Mouse (Mus musculus): ENCODE measurements at regions not wholly inside any gene's neighbourhood (a gene's known extent, or its start where the extent isn't known, plus 50 kb on each side); places are given as distances from the start of the nearest gene placed in this dataset.

DNA sequence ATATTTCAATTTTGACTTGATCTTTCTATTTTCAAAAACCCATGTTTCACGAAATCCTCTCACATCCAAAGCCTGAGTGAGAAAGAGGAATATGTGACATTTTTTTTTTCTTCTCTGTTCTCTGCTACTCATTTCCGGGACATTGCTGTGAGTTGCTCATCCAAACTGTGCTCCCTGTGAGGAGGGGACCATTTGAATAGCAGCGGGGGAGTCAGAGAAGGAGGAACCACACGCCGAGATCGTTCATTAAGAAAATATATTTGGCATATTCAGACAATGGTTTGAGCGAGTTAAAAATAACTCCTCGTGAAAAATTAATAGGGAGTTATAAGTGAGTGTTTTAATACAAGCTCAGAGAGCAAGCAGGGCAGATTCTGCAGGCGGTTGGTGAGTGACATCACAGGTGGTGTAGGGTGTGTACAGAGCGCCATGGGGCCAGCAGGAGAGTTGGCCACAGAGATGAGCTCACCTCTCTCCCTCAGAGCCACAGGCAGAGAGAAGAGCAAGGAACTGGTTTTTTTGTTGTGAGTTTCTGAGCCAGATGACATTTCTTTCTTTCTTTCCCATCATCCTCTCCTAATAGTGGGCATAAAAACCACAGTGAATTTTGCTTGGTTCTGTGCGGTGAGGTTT, 54.4 kb upstream of the Calcoco1 start:
- peak overlapping the region; percentile 70 for H3K4me2 ChIP-seq (ENCODE audit: low read depth)
- TF ChIP-seq TCF3 (IDR thresholded peaks at IDR 0.05; ENCODE audit: insufficient read length, low read depth) (peak; percentile 77), POLR2A (IDR thresholded peaks at IDR 0.05; ENCODE audit: insufficient read length, low read depth) (no peak), TCF12 (IDR thresholded peaks at IDR 0.05; ENCODE audit: insufficient read depth, poor library complexity, severe bottlenecking) (peak; percentile 89), MYOG (IDR thresholded peaks at IDR 0.05; ENCODE audit: control insufficient read depth in 1 of 3, insufficient read depth in 1 of 3, insufficient read length in 2 of 3, low read depth in 2 of 3) (peak in 2 of 3 experiments; percentile 34 to 66), MYOD1 (IDR thresholded peaks at IDR 0.05; ENCODE audit: control insufficient read depth in 1 of 3, insufficient read length in 2 of 3, low read depth in 2 of 3) (peak; percentile 94 to 98 (median 98))
- H3K4me3 ChIP-seq: no peak overlapping the region
- no peaks in the 10 kb centered on the region for H3K27me3 ChIP-seq (ENCODE audit: control insufficient read depth, insufficient read depth, insufficient read length)
- H3ac ChIP-seq (ENCODE audit: control insufficient read depth, insufficient read length): no peak overlapping the region
- H3K79me2 ChIP-seq (ENCODE audit: control insufficient read depth, insufficient read depth): no peaks in the 10 kb centered on the region
- H3K36me3 ChIP-seq (ENCODE audit: control insufficient read depth, insufficient read depth): no peaks in the 10 kb centered on the region

GRCm38 (mm10) chr15:102780626-102781025, 58.6 kb upstream of the Calcoco1 start:
- Histone ChIP-seq H3ac (ENCODE audit: control insufficient read depth, insufficient read length) (no peak overlapping the region), H3K4me3 (no peak overlapping the region), H3K4me2 (ENCODE audit: low read depth) (no peak overlapping the region), H3K36me3 (ENCODE audit: control insufficient read depth, insufficient read depth) (no peaks in the 10 kb centered on the region), H3K79me2 (ENCODE audit: control insufficient read depth, insufficient read depth) (no peaks in the 10 kb centered on the region), H3K27me3 (ENCODE audit: control insufficient read depth, insufficient read depth, insufficient read length) (no peaks in the 10 kb centered on the region)
- TF ChIP-seq CEBPB (IDR thresholded peaks at IDR 0.05; ENCODE audit: insufficient read depth, poor library complexity, severe bottlenecking) (no peak), POLR2A (IDR thresholded peaks at IDR 0.05; ENCODE audit: insufficient read length, low read depth) (no peak), TCF3 (IDR thresholded peaks at IDR 0.05; ENCODE audit: insufficient read length, low read depth) (no peak), TCF12 (IDR thresholded peaks at IDR 0.05; ENCODE audit: insufficient read depth, poor library complexity, severe bottlenecking) (no peak), SRF (IDR thresholded peaks at IDR 0.05; ENCODE audit: control insufficient read depth, insufficient read length, low read depth) (no peak), REST (IDR thresholded peaks at IDR 0.05; ENCODE audit: insufficient read depth, insufficient read length) (no peak), USF1 (IDR thresholded peaks at IDR 0.05; ENCODE audit: low read depth) (no peak)

DNA sequence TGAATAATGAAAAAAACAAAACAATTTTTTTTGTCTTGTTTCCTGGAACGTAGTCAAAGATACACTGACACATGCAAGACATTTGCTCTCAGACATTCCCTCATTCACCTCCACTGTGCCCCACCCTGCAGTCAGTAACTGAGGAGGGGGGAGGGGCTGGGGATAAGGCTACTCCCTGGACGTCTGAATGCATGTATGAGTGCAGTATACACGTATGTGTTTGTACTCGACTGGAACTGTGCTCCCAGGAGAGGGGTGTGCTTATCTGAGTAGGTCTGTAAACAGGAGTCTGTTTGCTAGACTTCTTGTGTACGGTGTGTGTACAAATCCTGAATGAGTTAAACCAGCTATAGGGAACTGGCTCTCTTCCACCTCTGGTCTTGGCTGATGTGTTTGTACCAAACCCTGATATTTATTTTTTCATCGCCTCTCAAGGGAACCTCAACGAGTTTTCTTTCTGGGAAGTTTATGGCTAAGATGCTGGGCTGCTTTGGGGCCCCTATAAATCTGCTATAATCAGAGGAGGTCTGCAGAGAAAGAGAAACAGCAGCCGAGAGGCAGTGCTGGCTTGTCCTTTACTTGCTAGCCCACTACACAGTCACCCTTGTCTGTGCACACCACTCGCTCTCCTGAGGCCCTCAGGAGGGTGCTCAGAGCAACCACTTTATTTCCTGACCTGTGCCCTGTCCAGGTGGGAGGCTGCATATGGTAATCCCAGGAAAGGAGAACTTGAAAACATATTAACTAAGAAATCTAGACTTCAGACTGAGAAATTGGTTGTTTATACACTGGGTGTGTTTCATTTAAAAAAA, 61.2 kb upstream of the Calcoco1 start:
- H3K79me2 ChIP-seq (ENCODE audit: control insufficient read depth, insufficient read depth): no peaks in the 10 kb centered on the region
- H3K4me3 ChIP-seq: no peak overlapping the region

GRCm38 (mm10) chr15:102785055-102785820, 63.3 kb upstream of the Calcoco1 start:
- Histone ChIP-seq H3K79me2 (ENCODE audit: control insufficient read depth, insufficient read depth) (no peaks in the 10 kb centered on the region), H3K36me3 (ENCODE audit: control insufficient read depth, insufficient read depth) (no peaks in the 10 kb centered on the region), H3K27me3 (ENCODE audit: control insufficient read depth, insufficient read depth, insufficient read length) (peaks cover 11% of the 10 kb centered on the region), H3ac (ENCODE audit: control insufficient read depth, insufficient read length) (no peak overlapping the region), H3K4me3 (no peak overlapping the region), H3K4me2 (ENCODE audit: low read depth) (no peak overlapping the region)
- no peak for TF ChIP-seq TCF3 (IDR thresholded peaks at IDR 0.05; ENCODE audit: insufficient read length, low read depth)
- TF ChIP-seq MYOD1 (IDR thresholded peaks at IDR 0.05; ENCODE audit: control insufficient read depth in 1 of 3, insufficient read length in 2 of 3, low read depth in 2 of 3): no peak
- TF ChIP-seq SRF (IDR thresholded peaks at IDR 0.05; ENCODE audit: control insufficient read depth, insufficient read length, low read depth): no peak
- no peak for TF ChIP-seq TCF12 (IDR thresholded peaks at IDR 0.05; ENCODE audit: insufficient read depth, poor library complexity, severe bottlenecking)
- TF ChIP-seq MYOG (IDR thresholded peaks at IDR 0.05; ENCODE audit: control insufficient read depth in 1 of 3, insufficient read depth in 1 of 3, insufficient read length in 2 of 3, low read depth in 2 of 3): no peak
- no peak for TF ChIP-seq POLR2A (IDR thresholded peaks at IDR 0.05; ENCODE audit: insufficient read length, low read depth)
- TF ChIP-seq CEBPB (IDR thresholded peaks at IDR 0.05; ENCODE audit: insufficient read depth, poor library complexity, severe bottlenecking): no peak
- no peak for TF ChIP-seq REST (IDR thresholded peaks at IDR 0.05; ENCODE audit: insufficient read depth, insufficient read length)
- no peak for TF ChIP-seq POLR2AphosphoS2 (IDR thresholded peaks at IDR 0.05; ENCODE audit: insufficient read length, low read depth)
- TF ChIP-seq USF1 (IDR thresholded peaks at IDR 0.05; ENCODE audit: low read depth): no peak
- TF ChIP-seq E2F4 (IDR thresholded peaks at IDR 0.05; ENCODE audit: insufficient read depth): no peak

More for the DNA sequence above, 61.2 kb upstream of the Calcoco1 start:
- Histone ChIP-seq H3K27me3 (ENCODE audit: control insufficient read depth, insufficient read depth, insufficient read length) (no peaks in the 10 kb centered on the region), H3K4me2 (ENCODE audit: low read depth) (no peak overlapping the region), H3K36me3 (ENCODE audit: control insufficient read depth, insufficient read depth) (no peaks in the 10 kb centered on the region), H3ac (ENCODE audit: control insufficient read depth, insufficient read length) (no peak overlapping the region)
- TF ChIP-seq E2F4 (IDR thresholded peaks at IDR 0.05; ENCODE audit: insufficient read depth): no peak
- no peak for TF ChIP-seq USF1 (IDR thresholded peaks at IDR 0.05; ENCODE audit: low read depth)
- no peak for TF ChIP-seq MAX (IDR thresholded peaks at IDR 0.05; ENCODE audit: low read depth)
- TF ChIP-seq MYOD1 (IDR thresholded peaks at IDR 0.05; ENCODE audit: control insufficient read depth in 1 of 3, insufficient read length in 2 of 3, low read depth in 2 of 3): no peak
- no peak for TF ChIP-seq REST (IDR thresholded peaks at IDR 0.05; ENCODE audit: insufficient read depth, insufficient read length)
- TF ChIP-seq POLR2A (IDR thresholded peaks at IDR 0.05; ENCODE audit: insufficient read length, low read depth): no peak
- TF ChIP-seq SRF (IDR thresholded peaks at IDR 0.05; ENCODE audit: control insufficient read depth, insufficient read length, low read depth): no peak
- TF ChIP-seq MYOG (IDR thresholded peaks at IDR 0.05; ENCODE audit: control insufficient read depth in 1 of 3, insufficient read depth in 1 of 3, insufficient read length in 2 of 3, low read depth in 2 of 3): no peak
- no peak for TF ChIP-seq TCF12 (IDR thresholded peaks at IDR 0.05; ENCODE audit: insufficient read depth, poor library complexity, severe bottlenecking)
- no peak for TF ChIP-seq CEBPB (IDR thresholded peaks at IDR 0.05; ENCODE audit: insufficient read depth, poor library complexity, severe bottlenecking)
- no peak for TF ChIP-seq TCF3 (IDR thresholded peaks at IDR 0.05; ENCODE audit: insufficient read length, low read depth)
- no peak for TF ChIP-seq POLR2AphosphoS2 (IDR thresholded peaks at IDR 0.05; ENCODE audit: insufficient read length, low read depth)
